Mouse (Mus musculus) spleen, adult 2 months (tissue): Measurements from ENCODE around the gene Gpr174. TPM values are rescaled to one million over a fixed set of nuclear protein-coding genes. Genes with fewer than 3 reads are reported as not detected.
"Not testable (repeated sequence)": the region's sequence is repeated elsewhere in the genome, so short reads cannot be mapped to it uniquely, and the experiment has no call there.

Source experiments
- DNase-seq, 2 experiments: peaks; one replicate each; pipeline versions ENCODE4 v3.0.0 to v3.0.0-alpha.2; 2012 to 2021; ENCODE audit warnings: low spot score in 2 of 2, low read depth in 1 of 2
- H3K27ac ChIP-seq: fragments of 200-500 bp; 2 replicates; pipeline ENCODE4 v1.5.1; 2012; ENCODE audit warnings: low read length, inconsistent platforms; ENCODE audit not compliant: insufficient read depth
- H3K27me3 ChIP-seq: fragments of 200-500 bp; 2 replicates; pipeline ENCODE4 v1.6.1; 2012; ENCODE audit warnings: mild to moderate bottlenecking, moderate library complexity, low read length, inconsistent platforms; ENCODE audit not compliant: control insufficient read depth, insufficient read depth
- H3K36me3 ChIP-seq: fragments of 200-500 bp; 2 replicates; pipeline ENCODE4 v1.6.1; 2012; ENCODE audit warnings: mild to moderate bottlenecking, low read length, inconsistent platforms; ENCODE audit not compliant: control insufficient read depth, insufficient read depth
- H3K4me1 ChIP-seq: fragments of 200-500 bp; 2 replicates; pipeline ENCODE4 v1.6.1; 2011; ENCODE audit warnings: inconsistent platforms; ENCODE audit not compliant: control insufficient read depth, insufficient read depth, insufficient read length
- H3K4me3 ChIP-seq: fragments of 200-500 bp; 2 replicates; pipeline ENCODE4 v1.5.1; 2011; ENCODE audit warnings: mild to moderate bottlenecking, inconsistent platforms; ENCODE audit not compliant: insufficient read depth, insufficient read length; ENCODE audit errors: extremely low read depth
- CTCF ChIP-seq: fragments of 200-500 bp; IDR thresholded peaks from 2 replicates; pipeline ENCODE4 v1.5.1; 2011; ENCODE audit warnings: mild to moderate bottlenecking, inconsistent platforms; ENCODE audit not compliant: insufficient read depth, insufficient read length, insufficient replicate concordance; ENCODE audit errors: extremely low read depth
- POLR2A ChIP-seq: fragments of 200-500 bp; IDR thresholded peaks from 2 replicates; pipeline ENCODE4 v1.6.1; 2011; ENCODE audit warnings: low read depth, low read length, inconsistent platforms
- WGBS: fragments of 180-500 bp; shearing (Covaris S2); methylation state at CpG from one replicate; pipeline ENCODE4 v1.1.7; 2018; 5-methylcytosine and 5-hydroxymethylcytosine counted together
- polyA plus RNA-seq: library from polyadenylated mRNA; depleted of rRNA; stranded (reverse); fragments of >200 nt; gene quantifications from 2 replicates; pipeline ENCODE4 v1.2.3, GENCODE M21; 2012

The Gpr174 gene
- polyA plus RNA-seq, 1 experiment: 2.4 TPM

DNA sequence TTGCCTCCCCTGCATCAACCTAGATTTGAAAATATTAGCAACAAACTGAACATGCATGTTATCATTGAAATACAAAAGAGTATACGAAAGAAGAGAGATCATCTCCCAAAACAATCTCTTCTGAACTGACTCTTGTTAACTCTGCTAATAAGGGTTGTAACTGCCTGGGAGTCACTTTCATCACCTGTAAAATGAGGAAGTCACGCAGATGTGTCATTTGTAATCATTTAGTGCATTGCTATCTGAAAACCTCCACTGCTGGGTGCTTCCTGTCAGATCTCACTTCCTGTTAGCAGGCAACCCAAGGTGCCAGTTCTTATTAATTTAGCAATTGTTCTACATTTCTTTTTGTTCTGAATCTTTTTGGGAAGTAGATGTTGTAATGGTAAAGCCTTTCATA is 5.3 kb upstream of the Gpr174 start:
- Histone ChIP-seq H3K27me3 (no peaks in the 10 kb centered on the region), H3K27ac (peak overlapping the region; percentile 29; the same call in 1 of the 2 replicates), H3K36me3 (no peaks in the 10 kb centered on the region), H3K4me1 (no peaks in the 10 kb centered on the region; the same call in none of the 2 replicates), H3K4me3 (no peak overlapping the region)
- peak; percentile 14 to 59 for DNase-seq
- WGBS: 24% methylated on average over 2 of the region's 2 CpGs
- TF ChIP-seq POLR2A (no peak), CTCF (no peak)

DNA sequence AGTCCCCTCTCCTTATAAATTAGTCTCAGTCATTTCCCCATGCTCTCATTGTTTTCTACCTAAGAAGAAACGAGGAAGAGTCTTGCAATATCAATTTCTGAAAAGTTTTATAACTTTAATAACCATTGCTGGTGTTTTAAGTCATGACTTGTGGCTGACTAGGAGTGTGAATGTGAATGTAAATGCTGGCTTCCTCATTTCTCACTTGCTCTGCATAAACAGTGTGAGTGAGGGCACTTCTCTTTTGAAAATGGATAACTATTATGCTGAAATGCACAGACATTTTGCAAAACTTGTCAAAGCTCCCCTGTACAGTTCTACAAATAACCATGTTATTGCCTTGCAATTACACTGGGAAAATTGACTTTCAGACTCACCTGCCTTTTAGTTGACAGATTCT is 8.9 kb downstream of the Gpr174 start:
- Histone ChIP-seq H3K4me3 (no peak overlapping the region), H3K36me3 (no peaks in the 10 kb centered on the region), H3K27ac (no peak overlapping the region), H3K4me1 (no peaks in the 10 kb centered on the region), H3K27me3 (no peaks in the 10 kb centered on the region)
- 19% methylated on average over 1 of the region's 1 CpGs for WGBS
- DNase-seq: no peak
- TF ChIP-seq POLR2A: no peak
- no peak for TF ChIP-seq CTCF

DNA sequence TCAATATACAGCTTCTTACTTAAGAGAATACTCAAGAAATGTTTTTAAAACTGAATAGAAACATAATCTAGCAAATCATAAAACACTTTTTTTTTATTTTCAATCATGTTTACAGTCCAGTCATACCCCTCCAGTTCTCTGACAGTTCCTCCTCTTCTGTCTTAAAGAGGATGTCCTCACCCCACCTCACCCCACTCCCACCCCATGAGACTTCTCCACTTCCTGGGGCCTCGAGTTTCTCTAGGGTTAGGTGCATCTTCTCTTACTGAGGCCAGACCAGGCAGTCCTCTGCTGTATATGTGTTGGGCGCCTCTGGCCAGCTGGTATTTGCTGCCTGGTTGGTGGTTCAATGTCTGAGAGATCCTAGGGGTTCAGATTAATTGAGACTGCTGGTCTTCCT is 21.9 kb downstream of the Gpr174 start:
- Histone ChIP-seq H3K27ac (peak overlapping the region; percentile 50; the same call in 1 of the 2 replicates), H3K4me1 (peaks cover 2% of the 10 kb centered on the region; the same call in 1 of the 2 replicates), H3K27me3 (no peaks in the 10 kb centered on the region), H3K36me3 (no peaks in the 10 kb centered on the region), H3K4me3 (no peak overlapping the region)
- peak in 1 of 2 experiments; percentile 46 for DNase-seq
- TF ChIP-seq POLR2A (no peak), CTCF (no peak)
- 27% methylated on average over 2 of the region's 2 CpGs for WGBS

DNA sequence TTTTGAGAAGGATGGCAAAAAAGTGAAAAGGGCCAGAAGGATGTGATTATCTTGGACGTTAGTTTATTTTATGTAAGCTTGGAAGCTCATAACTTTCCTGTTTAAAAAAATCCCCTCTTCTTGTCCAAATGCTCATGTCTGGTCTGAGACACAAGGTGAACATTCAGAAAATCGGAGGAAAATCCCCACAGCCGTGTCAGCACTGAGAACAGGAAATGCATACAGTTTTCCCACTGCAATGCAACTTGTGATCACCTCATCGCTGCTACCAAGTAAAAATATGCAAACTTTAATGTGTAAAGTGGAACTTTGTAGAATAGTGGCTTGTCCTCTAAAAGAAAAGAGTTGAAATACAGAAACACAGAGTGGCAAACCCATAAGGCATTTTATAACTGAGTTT is 28.5 kb downstream of the Gpr174 start:
- 63% methylated on average over 4 of the region's 4 CpGs for WGBS
- Histone ChIP-seq H3K4me3 (no peak overlapping the region), H3K4me1 (no peaks in the 10 kb centered on the region), H3K27ac (no peak overlapping the region), H3K36me3 (no peaks in the 10 kb centered on the region), H3K27me3 (no peaks in the 10 kb centered on the region)
- DNase-seq: no peak
- TF ChIP-seq POLR2A: no peak

DNA sequence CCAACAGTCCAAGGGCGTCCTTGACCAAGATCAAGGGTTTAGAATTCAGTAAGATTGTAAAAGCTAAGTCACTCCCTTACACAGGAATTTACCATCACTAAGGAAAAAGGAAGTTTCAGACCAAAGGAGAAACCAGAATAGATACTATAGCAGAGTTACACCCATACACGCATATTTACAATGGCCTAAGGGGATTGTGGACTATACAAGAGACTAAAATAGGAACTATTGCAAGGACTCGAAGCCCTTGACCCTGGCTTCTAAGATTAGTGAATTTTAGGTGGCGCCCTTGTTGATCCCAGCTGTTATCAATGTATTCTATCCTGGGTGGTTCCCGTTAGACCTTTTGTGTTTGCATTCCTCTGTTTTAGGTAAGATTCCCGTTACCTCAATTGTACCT is 42.2 kb downstream of the Gpr174 start:
- H3K27ac ChIP-seq, H3K27me3 ChIP-seq, H3K36me3 ChIP-seq, H3K4me3 ChIP-seq, DNase-seq, H3K4me1 ChIP-seq: not testable (repeated sequence)
- WGBS: 87% methylated on average over 6 of the region's 6 CpGs

DNA sequence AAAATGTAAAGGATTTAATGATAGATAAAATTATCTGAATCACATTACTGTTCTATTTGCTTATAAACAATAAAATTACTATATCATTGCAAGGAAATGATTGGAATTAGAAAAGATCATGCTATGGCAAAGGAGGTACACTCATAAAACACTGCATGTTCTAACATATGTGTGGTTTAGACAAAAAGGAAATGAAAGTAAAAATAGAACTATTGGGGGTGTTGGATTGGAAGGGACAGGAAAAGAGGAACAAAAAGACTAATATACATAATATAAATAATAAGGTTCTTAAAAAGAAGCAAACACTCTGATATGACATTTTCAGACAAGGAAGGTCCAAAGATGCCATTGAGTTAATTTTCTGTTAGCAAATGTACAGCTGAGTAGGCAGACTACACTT is 43.1 kb downstream of the Gpr174 start:
- no peaks in the 10 kb centered on the region for H3K36me3 ChIP-seq
- no peak overlapping the region for H3K27ac ChIP-seq
- TF ChIP-seq POLR2A: no peak
- no peak for TF ChIP-seq CTCF
- H3K4me3 ChIP-seq: no peak overlapping the region
- no peaks in the 10 kb centered on the region for H3K4me1 ChIP-seq
- no peaks in the 10 kb centered on the region for H3K27me3 ChIP-seq
- DNase-seq: no peak

DNA sequence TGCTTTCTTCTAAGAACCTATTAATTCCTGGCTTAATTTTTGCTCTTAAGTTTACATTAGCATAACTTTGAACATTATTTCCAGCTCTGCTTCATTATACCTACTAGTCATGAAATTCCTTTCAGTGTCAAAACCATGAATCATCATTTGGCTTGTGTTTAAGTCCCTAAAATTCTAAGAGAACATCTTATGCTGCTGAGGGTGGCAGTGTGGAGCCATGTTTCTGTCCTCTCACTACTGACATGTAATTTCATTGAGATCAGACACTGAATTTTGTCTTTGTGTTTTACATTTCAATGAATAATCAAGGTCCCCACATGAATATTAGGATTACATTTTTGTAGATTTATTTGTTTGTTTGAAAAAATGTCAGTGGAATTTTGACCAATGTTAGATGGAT is 50.8 kb downstream of the Gpr174 start:
- Histone ChIP-seq H3K27ac (no peak overlapping the region), H3K36me3 (no peaks in the 10 kb centered on the region), H3K4me1 (no peaks in the 10 kb centered on the region), H3K4me3 (no peak overlapping the region), H3K27me3 (no peaks in the 10 kb centered on the region)
- TF ChIP-seq POLR2A: no peak
- no peak for TF ChIP-seq CTCF
- DNase-seq: no peak
